Mouse (Mus musculus) small intestine, adult 10 weeks (tissue): ENCODE measurements around the gene Il1rn. TPM values are rescaled to one million over a fixed set of nuclear protein-coding genes. Genes with fewer than 3 reads are reported as not detected.

Experiments
- polyA plus RNA-seq: library from polyadenylated mRNA; stranded (reverse); fragments of 350-450 nt; fragmentation: Illumina TruSeq; extraction: RNeasy Lipid Tissue Mini Kit (QIAGEN cat#74804); gene quantifications from one replicate; pipeline ENCODE4 v1.2.3, GENCODE M21; 2014; ENCODE audit warnings: low replicate concordance

Il1rn gene
- polyA plus RNA-seq = 8.1 TPM

DNA sequence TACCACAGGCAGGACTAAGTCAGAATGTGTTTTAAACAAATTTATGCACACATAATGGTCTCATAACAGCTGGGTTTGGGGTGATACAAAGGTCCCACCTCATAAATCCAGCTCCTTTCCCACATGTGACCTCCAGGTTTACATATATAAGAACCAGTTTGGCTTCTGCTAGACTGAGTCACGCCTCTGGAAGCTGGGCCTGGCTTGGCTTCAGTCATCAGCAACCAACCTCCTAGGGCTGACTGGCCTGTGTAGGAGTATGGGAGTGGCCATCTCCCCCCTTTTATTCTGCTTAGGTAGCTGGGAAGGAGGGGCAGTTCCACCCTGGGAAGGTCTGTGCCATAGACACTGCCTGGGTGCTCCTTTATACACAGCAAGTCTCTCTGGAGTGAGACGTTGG lies at the start of gene Il1rn:
Gene Il1rn (plus strand): TSS at position 309 of the 400 bp plus-strand sequence.

GRCm38 (mm10) chr2:24290896-24291295 lies 45.8 kb upstream of the Il1rn start, which contains the start of gene Il1f10:
Gene Il1f10 (plus strand): TSS chr2:24291196.

GRCm38 (mm10) chr2:24367030-24367894 lies 30.6 kb downstream of the Il1rn start, which contains the start of gene Psd4:
Gene Psd4 (plus strand): TSS chr2:24367580.

Other genes starting within 250 kb of the Il1rn start
- gene Tbpl2, start 240.3 kb upstream of the Il1rn start, polyA plus RNA-seq = not detected
- not detected for gene Il1f8, start 183.7 kb upstream of the Il1rn start, polyA plus RNA-seq
- gene Il1f9, start 150.4 kb upstream of the Il1rn start, polyA plus RNA-seq = not detected
- gene Il1f6, start 121.4 kb upstream of the Il1rn start, polyA plus RNA-seq = not detected
- not detected for gene Il1f5, start 59.9 kb upstream of the Il1rn start, polyA plus RNA-seq
- gene Il1f10, start 45.7 kb upstream of the Il1rn start, polyA plus RNA-seq = not detected
- gene Psd4, start 30.7 kb downstream of the Il1rn start, polyA plus RNA-seq = 15.0 TPM
- gene Pax8, start 138.7 kb downstream of the Il1rn start, polyA plus RNA-seq = 5.6 TPM